Mouse (Mus musculus): ENCODE results near the gene Ric1. TPM values are rescaled to one million over a fixed set of nuclear protein-coding genes. Genes with fewer than 3 reads are reported as not detected.

Ric1 gene
- 9.4 and 12.1 TPM in 2 replicates for polyA plus RNA-seq (2014; fragmentation: Nextera tagmentation; extraction: Ambion mirVana)

DNA sequence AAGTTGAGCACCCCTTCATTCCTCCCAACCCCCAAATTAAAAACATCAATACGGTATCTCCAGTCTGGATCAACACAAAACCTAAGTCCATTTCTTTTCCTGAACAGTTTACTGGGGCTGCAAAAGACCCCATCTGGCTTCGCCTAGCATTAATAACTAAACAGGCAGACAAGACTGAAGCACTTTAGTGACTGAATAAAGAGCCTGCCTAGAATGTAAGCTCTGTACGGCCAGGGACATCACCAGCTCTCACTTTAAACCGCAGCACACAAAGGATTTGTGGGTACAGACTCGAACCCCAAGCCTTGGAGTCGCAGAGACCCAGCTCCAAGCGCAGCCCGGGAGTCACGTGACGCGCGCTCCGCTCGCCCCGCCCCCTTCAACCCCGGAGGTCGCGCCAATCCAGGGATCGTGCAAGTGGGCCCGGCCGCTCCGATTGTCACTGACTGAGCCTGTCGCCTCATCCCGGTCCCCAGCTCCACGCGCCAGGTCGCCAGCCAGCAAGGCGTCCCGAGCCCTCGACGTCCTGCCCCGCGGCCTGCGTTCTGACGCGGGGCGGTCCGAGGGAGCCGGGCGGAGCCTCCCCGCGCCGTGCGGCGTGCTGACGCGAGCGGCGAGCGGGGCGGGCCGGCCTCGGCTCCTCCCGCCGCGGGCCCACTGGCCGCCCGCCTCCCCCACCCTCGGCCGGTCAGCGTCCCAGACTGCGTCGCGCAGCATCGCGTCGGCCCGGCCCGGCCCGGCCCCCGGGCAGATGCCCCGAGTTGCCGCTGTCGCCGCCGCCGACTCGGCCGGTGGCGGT, at the start of gene Ric1:
Ric1 (plus strand) TSS at position 646 of the 799 bp plus-strand sequence.
- DNase-seq (ENCODE audit: low spot score), result peak; percentile 91
- H3K4me1 ChIP-seq (ENCODE audit: control insufficient read depth, insufficient read depth, low read length), result peaks cover 10% of the 10 kb centered on the region
- under 1% methylated on average over 72 of the region's 80 CpGs for WGBS
- peak within 1 kb of the TSS; percentile 88 for H3K9ac ChIP-seq (ENCODE audit: low read length)
- H3K27me3 ChIP-seq (replicated peaks; ENCODE audit: control insufficient read depth, insufficient read depth, low read length), result no peaks in the 10 kb centered on the region
- no peaks in the 10 kb centered on the region for H3K36me3 ChIP-seq (ENCODE audit: control insufficient read depth, insufficient read depth, low read length)
- peak within 1 kb of the TSS; percentile 77 for H3K4me2 ChIP-seq (ENCODE audit: low read length)
- ATAC-seq, result peak; percentile 98
- peak within 1 kb of the TSS; percentile 90 for H3K27ac ChIP-seq (ENCODE audit: low read depth, low read length)
- H3K9me3 ChIP-seq (replicated peaks; ENCODE audit: control insufficient read depth, low read length), result no peaks in the 10 kb centered on the region
- H3K4me3 ChIP-seq (ENCODE audit: low read depth, low read length), result peak within 1 kb of the TSS; percentile 89

DNA sequence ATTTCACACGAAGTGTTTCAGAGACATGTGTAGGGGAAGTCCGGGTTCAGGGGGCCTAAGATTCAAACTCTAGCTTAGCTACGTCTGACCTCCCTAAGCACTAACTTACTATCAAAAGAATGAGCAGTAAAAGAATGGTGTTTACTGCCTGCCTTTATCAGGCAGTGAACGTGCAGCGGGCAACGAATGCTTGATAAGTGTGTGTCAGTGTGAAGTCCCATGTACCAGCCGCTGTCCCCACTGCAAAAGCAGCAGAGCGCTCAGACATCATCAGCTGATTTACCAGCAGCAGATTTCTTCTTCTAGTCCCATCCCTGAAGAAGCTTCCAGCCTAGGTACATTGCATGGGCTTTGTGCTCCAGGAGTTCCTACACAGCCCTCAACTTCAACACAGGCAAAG, 49.7 kb upstream of the Ric1 start:
- no peak for DNase-seq (ENCODE audit: low spot score)
- H3K4me2 ChIP-seq (ENCODE audit: low read length), result no peak overlapping the region
- H3K27me3 ChIP-seq (replicated peaks; ENCODE audit: control insufficient read depth, insufficient read depth, low read length), result no peaks in the 10 kb centered on the region
- ATAC-seq, result no peak
- H3K9ac ChIP-seq (ENCODE audit: low read length), result no peak overlapping the region
- peaks cover 6% of the 10 kb centered on the region; the same call in 1 of the 2 replicates for H3K4me1 ChIP-seq (ENCODE audit: control insufficient read depth, insufficient read depth, low read length)
- H3K27ac ChIP-seq (ENCODE audit: low read depth, low read length), result no peak overlapping the region
- no peaks in the 10 kb centered on the region for H3K36me3 ChIP-seq (ENCODE audit: control insufficient read depth, insufficient read depth, low read length)
- H3K9me3 ChIP-seq (replicated peaks; ENCODE audit: control insufficient read depth, low read length), result no peaks in the 10 kb centered on the region
- H3K4me3 ChIP-seq (ENCODE audit: low read depth, low read length), result no peak overlapping the region
- WGBS, result 84% methylated on average over 8 of the region's 8 CpGs

DNA sequence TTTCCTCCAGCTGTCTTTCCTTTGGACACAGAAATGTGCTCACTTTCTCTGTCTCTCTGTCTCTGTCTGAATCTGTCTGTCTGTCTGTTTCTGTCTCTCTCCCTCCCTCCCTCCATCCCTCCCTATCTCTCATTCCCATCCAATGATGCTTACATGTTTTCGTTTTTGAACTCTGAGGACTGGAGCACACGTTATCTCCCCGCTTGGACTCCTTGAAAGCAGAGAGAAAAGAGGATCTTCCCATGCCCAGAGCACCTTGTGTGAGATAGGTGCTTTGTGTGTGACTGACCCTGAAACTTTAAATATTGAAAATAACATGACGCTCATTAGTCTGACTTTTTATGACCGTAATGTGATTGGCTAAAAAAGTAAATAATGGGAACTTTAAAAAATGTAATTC, 49.1 kb upstream of the Ric1 start:
- DNase-seq (ENCODE audit: low spot score) (no peak), ATAC-seq (no peak)
- H3K4me2 ChIP-seq (ENCODE audit: low read length), result no peak overlapping the region
- H3K27ac ChIP-seq (ENCODE audit: low read depth, low read length), result no peak overlapping the region
- peaks cover 6% of the 10 kb centered on the region; the same call in 1 of the 2 replicates for H3K4me1 ChIP-seq (ENCODE audit: control insufficient read depth, insufficient read depth, low read length)
- H3K36me3 ChIP-seq (ENCODE audit: control insufficient read depth, insufficient read depth, low read length), result no peaks in the 10 kb centered on the region
- H3K27me3 ChIP-seq (replicated peaks; ENCODE audit: control insufficient read depth, insufficient read depth, low read length), result no peaks in the 10 kb centered on the region
- no peaks in the 10 kb centered on the region for H3K9me3 ChIP-seq (replicated peaks; ENCODE audit: control insufficient read depth, low read length)
- no peak overlapping the region for H3K4me3 ChIP-seq (ENCODE audit: low read depth, low read length)
- no peak overlapping the region for H3K9ac ChIP-seq (ENCODE audit: low read length)
- WGBS, result 87% methylated on average over 5 of the region's 5 CpGs

DNA sequence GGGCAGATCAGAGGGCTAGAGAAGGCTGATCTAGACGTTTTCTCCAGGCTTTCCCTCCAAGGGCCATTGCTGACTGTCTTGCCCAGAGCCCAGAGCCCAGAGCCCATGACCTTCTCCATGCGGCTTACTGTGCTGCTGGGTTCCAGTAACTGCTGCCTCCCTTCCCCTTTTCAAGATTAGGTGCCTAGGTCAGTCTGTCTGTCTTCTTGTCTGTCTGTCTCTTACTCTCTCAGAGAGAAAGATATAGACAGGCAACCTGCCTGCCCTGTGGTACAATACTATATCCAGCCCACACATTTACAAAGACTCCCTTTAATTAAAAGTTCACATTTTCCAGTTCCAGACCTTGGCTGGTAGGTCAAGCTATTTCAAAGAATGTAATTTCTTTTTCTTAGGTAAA, 47.3 kb upstream of the Ric1 start:
- Histone ChIP-seq H3K27me3 (replicated peaks; ENCODE audit: control insufficient read depth, insufficient read depth, low read length) (no peaks in the 10 kb centered on the region), H3K4me1 (ENCODE audit: control insufficient read depth, insufficient read depth, low read length) (peaks cover 6% of the 10 kb centered on the region; the same call in 1 of the 2 replicates), H3K4me2 (ENCODE audit: low read length) (no peak overlapping the region), H3K9me3 (replicated peaks; ENCODE audit: control insufficient read depth, low read length) (no peaks in the 10 kb centered on the region), H3K36me3 (ENCODE audit: control insufficient read depth, insufficient read depth, low read length) (no peaks in the 10 kb centered on the region), H3K9ac (ENCODE audit: low read length) (no peak overlapping the region), H3K27ac (ENCODE audit: low read depth, low read length) (no peak overlapping the region), H3K4me3 (ENCODE audit: low read depth, low read length) (no peak overlapping the region)
- DNase-seq (ENCODE audit: low spot score), result no peak
- ATAC-seq, result no peak
- WGBS, result 67% methylated on average over 2 of the region's 2 CpGs

DNA sequence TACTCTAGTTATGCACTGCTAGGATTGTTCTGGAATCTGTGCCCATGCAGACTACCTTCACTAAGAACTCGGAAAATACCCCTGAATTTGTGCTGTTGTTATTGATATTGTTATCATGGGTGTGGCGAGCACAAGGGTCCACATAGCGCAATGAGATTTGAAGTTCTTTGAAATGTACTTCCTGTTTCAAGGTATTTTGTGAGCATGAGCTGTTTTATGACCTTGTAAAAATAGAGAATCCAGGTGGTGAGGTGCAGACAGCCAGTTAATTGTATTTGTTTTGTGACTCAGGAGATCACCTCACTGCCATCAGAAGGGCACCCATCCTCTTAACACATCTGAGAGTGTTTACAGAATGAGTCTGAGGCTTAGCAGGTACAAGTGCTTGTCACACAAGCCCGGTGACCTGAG, 46.9 kb upstream of the Ric1 start:
- H3K4me2 ChIP-seq (ENCODE audit: low read length), result no peak overlapping the region
- no peak for DNase-seq (ENCODE audit: low spot score)
- no peak overlapping the region for H3K9ac ChIP-seq (ENCODE audit: low read length)
- H3K36me3 ChIP-seq (ENCODE audit: control insufficient read depth, insufficient read depth, low read length), result no peaks in the 10 kb centered on the region
- H3K27me3 ChIP-seq (replicated peaks; ENCODE audit: control insufficient read depth, insufficient read depth, low read length), result no peaks in the 10 kb centered on the region
- peaks cover 6% of the 10 kb centered on the region; the same call in 1 of the 2 replicates for H3K4me1 ChIP-seq (ENCODE audit: control insufficient read depth, insufficient read depth, low read length)
- no peaks in the 10 kb centered on the region for H3K9me3 ChIP-seq (replicated peaks; ENCODE audit: control insufficient read depth, low read length)
- no peak overlapping the region for H3K4me3 ChIP-seq (ENCODE audit: low read depth, low read length)
- 91% methylated on average over 4 of the region's 4 CpGs for whole genome bisulfite sequencing
- H3K27ac ChIP-seq (ENCODE audit: low read depth, low read length), result no peak overlapping the region
- ATAC-seq, result no peak

DNA sequence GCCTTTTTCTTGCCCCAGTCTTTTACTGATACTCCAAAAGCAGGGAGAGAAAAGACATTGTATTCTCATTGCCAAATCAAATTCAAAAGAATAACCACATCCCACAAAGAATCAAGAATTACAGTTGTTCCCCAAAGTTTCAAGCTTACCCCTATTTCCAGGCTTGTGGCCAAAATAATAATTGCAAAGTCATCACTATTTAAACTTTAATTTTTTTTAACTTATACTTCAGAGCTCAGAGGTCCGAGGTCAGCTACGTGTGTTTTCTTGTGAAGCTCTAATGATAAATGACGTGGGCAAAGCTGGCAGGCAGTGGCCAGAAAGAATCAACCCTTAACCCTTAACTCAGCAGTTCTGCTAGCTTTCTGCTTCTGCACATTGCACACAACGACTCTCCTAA, 43.5 kb upstream of the Ric1 start:
- Histone ChIP-seq H3K4me1 (ENCODE audit: control insufficient read depth, insufficient read depth, low read length) (no peaks in the 10 kb centered on the region), H3K27me3 (replicated peaks; ENCODE audit: control insufficient read depth, insufficient read depth, low read length) (no peaks in the 10 kb centered on the region), H3K36me3 (ENCODE audit: control insufficient read depth, insufficient read depth, low read length) (no peaks in the 10 kb centered on the region), H3K4me3 (ENCODE audit: low read depth, low read length) (no peak overlapping the region), H3K4me2 (ENCODE audit: low read length) (no peak overlapping the region), H3K9ac (ENCODE audit: low read length) (no peak overlapping the region), H3K9me3 (replicated peaks; ENCODE audit: control insufficient read depth, low read length) (no peaks in the 10 kb centered on the region), H3K27ac (ENCODE audit: low read depth, low read length) (no peak overlapping the region)
- 33% methylated on average over 4 of the region's 4 CpGs for WGBS
- ATAC-seq (no peak), DNase-seq (ENCODE audit: low spot score) (no peak)

DNA sequence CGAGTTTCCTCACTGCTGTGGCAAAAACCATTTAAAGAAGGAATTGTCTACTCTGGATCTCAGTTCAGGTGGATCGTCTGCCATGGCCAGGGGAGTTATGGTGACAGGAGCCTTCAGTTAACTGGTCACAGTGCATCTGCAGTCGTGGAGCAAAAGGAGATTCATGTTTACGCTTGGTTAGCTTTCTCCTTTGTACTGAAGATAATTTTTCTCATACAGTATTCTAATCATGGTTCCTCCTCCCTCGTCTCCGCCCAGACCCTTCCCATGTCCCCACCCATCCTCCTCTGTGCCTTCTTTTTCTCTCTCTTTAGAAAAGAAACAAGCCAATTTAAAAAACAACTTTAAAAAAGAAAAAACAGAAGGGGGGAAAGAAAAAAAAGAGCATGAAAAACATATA, 40.5 kb upstream of the Ric1 start:
- ATAC-seq (no peak), DNase-seq (ENCODE audit: low spot score) (no peak)
- no peak overlapping the region for H3K9ac ChIP-seq (ENCODE audit: low read length)
- no peak overlapping the region for H3K4me2 ChIP-seq (ENCODE audit: low read length)
- H3K27ac ChIP-seq (ENCODE audit: low read depth, low read length), result no peak overlapping the region
- no peaks in the 10 kb centered on the region for H3K9me3 ChIP-seq (replicated peaks; ENCODE audit: control insufficient read depth, low read length)
- H3K36me3 ChIP-seq (ENCODE audit: control insufficient read depth, insufficient read depth, low read length), result no peaks in the 10 kb centered on the region
- no peaks in the 10 kb centered on the region for H3K27me3 ChIP-seq (replicated peaks; ENCODE audit: control insufficient read depth, insufficient read depth, low read length)
- H3K4me3 ChIP-seq (ENCODE audit: low read depth, low read length), result no peak overlapping the region
- WGBS, result 67% methylated on average over 6 of the region's 6 CpGs
- H3K4me1 ChIP-seq (ENCODE audit: control insufficient read depth, insufficient read depth, low read length), result no peaks in the 10 kb centered on the region

DNA sequence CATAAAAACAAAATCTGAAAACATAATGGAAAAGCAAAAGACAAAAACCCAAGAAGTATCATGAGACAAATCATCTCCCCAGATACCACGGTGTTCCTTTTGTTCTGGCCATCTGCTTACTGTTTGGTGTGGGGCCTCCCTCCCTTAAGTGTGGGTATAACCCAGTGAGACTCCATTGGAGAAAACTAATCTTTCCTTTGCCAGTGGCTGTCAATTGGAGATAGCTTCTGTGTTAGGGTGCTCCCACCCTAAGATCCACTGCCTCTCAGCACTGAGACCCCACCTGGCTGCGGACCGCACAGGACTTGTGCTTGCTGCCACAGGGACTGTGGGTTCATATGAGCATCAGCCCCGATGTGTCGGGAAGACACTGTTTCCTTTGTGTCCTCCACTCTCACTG, 39.9 kb upstream of the Ric1 start:
- no peaks in the 10 kb centered on the region for H3K9me3 ChIP-seq (replicated peaks; ENCODE audit: control insufficient read depth, low read length)
- no peaks in the 10 kb centered on the region for H3K27me3 ChIP-seq (replicated peaks; ENCODE audit: control insufficient read depth, insufficient read depth, low read length)
- no peak overlapping the region for H3K4me2 ChIP-seq (ENCODE audit: low read length)
- no peak for DNase-seq (ENCODE audit: low spot score)
- no peak overlapping the region for H3K9ac ChIP-seq (ENCODE audit: low read length)
- ATAC-seq, result no peak
- H3K27ac ChIP-seq (ENCODE audit: low read depth, low read length), result no peak overlapping the region
- 77% methylated on average over 5 of the region's 5 CpGs for WGBS
- H3K36me3 ChIP-seq (ENCODE audit: control insufficient read depth, insufficient read depth, low read length), result no peaks in the 10 kb centered on the region
- H3K4me3 ChIP-seq (ENCODE audit: low read depth, low read length), result no peak overlapping the region
- no peaks in the 10 kb centered on the region for H3K4me1 ChIP-seq (ENCODE audit: control insufficient read depth, insufficient read depth, low read length)

DNA sequence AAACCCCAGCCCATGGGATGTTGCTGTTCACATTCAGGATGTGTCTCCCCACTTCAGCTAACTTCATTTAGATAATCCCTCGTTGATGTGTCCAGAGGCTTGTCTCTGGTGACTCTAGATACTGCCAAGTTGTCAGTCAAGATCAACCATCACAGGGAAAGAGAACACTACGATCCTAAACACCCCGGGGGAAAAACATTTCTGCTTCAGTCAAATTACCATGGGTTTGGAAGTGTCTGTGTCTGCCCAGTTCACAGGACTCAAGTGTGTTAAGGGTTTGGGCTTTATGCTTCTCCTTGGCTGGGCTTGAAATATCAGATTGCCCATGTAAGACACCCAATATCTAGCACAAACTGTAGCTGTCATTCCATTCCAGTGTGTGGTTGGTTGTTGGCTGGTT, 39.4 kb upstream of the Ric1 start:
- no peak for DNase-seq (ENCODE audit: low spot score)
- Histone ChIP-seq H3K9me3 (replicated peaks; ENCODE audit: control insufficient read depth, low read length) (no peaks in the 10 kb centered on the region), H3K36me3 (ENCODE audit: control insufficient read depth, insufficient read depth, low read length) (no peaks in the 10 kb centered on the region), H3K27me3 (replicated peaks; ENCODE audit: control insufficient read depth, insufficient read depth, low read length) (no peaks in the 10 kb centered on the region), H3K27ac (ENCODE audit: low read depth, low read length) (no peak overlapping the region), H3K4me3 (ENCODE audit: low read depth, low read length) (no peak overlapping the region), H3K4me2 (ENCODE audit: low read length) (no peak overlapping the region), H3K9ac (ENCODE audit: low read length) (no peak overlapping the region), H3K4me1 (ENCODE audit: control insufficient read depth, insufficient read depth, low read length) (no peaks in the 10 kb centered on the region)
- WGBS, result 71% methylated on average over 3 of the region's 3 CpGs
- ATAC-seq, result no peak
